Mouse (Mus musculus): ENCODE results near the gene Arih2.

Arih2 gene

GRCm38 (mm10) chr9:108579344-108579690 is 69.9 kb downstream of the Arih2 start:
- DNase-seq (ENCODE audit: low read depth, low spot score) = no peak

GRCm38 (mm10) chr9:108578545-108579343 is 70.4 kb downstream of the Arih2 start, which contains the start of gene Wdr6:
TSS of gene Wdr6 (minus strand) at chr9:108578739.
- DNase-seq (ENCODE audit: low read depth, low spot score) = peak; percentile 98

- peak; percentile 68 for DNase-seq (ENCODE audit: low read depth, low spot score)
These were observed 71.1 kb downstream of the Arih2 start for GRCm38 (mm10) chr9:108577934-108578544.

GRCm38 (mm10) chr9:108577025-108577424 is 72.2 kb downstream of the Arih2 start:
- DNase-seq (ENCODE audit: low read depth, low spot score) = no peak

- no peak for DNase-seq (ENCODE audit: low read depth, low spot score)
These were observed 73.6 kb downstream of the Arih2 start for GRCm38 (mm10) chr9:108575321-108576297.

- DNase-seq (ENCODE audit: low read depth, low spot score) = no peak
These were observed 74.3 kb downstream of the Arih2 start for GRCm38 (mm10) chr9:108574921-108575320.

GRCm38 (mm10) chr9:108573774-108574690 is 75.2 kb downstream of the Arih2 start:
- DNase-seq (ENCODE audit: low read depth, low spot score) = peak; percentile 78

- DNase-seq (ENCODE audit: low read depth, low spot score) = no peak
These were observed 76.9 kb downstream of the Arih2 start for GRCm38 (mm10) chr9:108572321-108572720.

GRCm38 (mm10) chr9:108571401-108571973 is 77.7 kb downstream of the Arih2 start:
- DNase-seq (ENCODE audit: low read depth, low spot score) = no peak

DNA sequence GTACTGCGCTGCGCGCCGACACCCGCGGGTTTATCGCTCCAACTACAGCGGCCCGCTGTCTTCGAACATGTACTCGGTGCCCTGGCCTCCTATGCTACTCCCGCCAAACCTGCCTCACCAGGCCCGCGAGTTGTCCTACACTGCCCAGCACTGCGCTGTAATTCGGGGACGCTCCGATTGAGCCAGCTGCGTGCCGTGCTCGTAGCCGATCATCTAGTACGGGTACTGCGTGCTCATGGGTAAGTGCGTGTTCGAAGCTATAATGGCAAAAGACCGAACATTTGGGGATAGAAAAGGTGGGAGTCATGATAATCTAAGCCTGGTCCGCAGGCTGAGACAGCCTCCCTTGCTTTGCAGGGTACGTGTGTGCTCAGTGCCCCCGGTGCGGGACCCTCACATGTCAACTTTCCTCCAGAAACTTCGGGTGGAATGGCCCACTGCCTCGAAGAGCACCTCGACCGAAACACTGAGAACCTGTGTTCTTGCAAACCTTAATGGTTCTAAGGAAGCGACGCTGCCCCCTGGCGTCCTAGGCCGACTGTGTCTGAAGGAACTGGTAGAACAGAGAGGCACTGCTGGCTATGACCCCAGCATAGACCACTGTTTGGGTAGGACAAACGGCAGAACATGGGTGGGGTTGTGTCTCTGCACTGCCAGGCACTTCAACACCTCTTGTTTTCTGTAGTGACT is 78.8 kb downstream of the Arih2 start:
- DNase-seq (ENCODE audit: low read depth, low spot score) = peak; percentile 91

DNA sequence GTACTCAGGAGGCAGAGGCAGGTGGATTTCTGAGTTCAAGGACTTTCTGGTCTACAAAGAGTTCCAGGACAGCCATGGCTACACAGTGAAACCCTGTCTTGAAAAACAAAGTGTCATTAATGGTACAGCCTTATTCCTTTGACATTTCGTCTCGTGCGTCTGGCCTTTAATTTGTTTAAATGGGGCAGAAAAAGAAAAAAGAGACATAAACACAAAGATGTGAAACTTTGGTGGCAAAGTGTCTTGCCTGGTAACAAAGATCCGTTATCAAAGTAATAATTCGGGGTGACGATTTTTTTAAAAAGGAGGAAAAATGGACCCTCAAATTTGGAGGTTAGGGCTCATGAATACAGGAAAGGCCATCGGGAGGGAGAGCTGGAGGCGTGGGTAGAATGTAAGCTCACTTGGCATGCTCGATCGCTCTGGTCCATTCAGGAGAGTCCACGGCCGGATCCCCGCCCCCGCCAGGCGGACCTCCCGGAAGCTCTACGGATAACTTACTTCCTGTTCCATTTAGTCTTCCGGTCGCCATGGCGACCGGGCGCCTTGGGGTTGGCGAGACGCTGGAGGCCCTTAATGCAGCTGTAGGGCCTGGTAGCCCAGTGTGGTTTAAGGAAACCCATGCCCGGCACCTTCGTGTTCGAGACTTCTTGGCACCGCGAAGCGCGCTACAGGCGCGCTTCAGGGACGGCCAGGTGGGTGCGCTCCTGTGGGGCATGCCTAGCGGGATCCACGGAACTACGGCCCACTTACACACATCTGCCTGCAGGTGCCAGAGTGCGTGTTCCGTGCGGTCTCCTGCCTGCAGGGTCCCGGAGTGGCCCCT is 79.6 kb downstream of the Arih2 start, which contains the start of gene Dalrd3:
Gene Dalrd3 (plus strand): TSS at position 506 of the 826 bp plus-strand sequence.
- DNase-seq (ENCODE audit: low read depth, low spot score) = peak; percentile 98

DNA sequence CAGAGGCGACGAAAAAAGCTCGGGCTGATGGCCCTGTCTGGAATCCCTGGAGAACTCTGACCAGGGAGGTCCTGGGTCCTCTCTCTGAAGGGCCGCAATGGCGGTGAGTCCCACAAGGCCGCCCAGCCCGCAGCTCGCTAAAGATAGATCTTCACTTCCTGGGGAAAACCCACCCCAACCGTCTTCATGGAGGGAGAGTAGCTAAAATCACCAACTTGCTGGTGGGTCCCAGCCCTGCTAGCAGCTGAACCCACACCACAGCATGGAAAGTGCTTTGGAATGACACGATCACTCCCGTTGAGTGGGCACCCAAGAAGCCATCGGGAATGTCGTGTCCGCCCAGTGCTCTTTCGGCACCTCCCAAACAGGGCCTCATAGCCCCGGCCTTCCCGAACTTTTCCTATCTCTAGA is 80.7 kb downstream of the Arih2 start:
- DNase-seq (ENCODE audit: low read depth, low spot score) = peak; percentile 70

DNA sequence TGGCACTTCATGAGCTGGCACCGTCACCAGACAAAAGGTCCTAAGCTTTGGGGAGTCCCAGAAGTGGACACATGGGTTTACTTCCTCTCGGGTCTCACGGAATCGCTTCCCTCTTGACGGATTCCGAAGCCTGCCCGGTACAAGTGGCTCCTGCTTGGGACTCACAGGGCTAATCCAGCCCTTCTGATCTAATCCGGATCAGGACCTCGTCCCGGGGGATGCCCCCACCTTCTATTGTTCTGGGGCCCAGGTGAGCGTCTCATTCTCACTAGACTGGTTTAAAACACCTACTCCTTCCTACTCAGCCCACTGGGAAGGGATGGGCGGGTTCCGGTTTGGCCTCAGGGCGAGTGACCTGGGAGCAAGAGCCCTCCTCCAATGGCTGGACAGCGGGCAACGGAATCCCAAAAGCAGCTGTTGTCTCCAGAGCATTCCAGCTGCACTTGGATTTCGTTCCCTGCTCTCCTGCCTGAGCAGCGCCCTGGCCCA is 81.2 kb downstream of the Arih2 start:
- DNase-seq (ENCODE audit: low read depth, low spot score) = no peak

DNA sequence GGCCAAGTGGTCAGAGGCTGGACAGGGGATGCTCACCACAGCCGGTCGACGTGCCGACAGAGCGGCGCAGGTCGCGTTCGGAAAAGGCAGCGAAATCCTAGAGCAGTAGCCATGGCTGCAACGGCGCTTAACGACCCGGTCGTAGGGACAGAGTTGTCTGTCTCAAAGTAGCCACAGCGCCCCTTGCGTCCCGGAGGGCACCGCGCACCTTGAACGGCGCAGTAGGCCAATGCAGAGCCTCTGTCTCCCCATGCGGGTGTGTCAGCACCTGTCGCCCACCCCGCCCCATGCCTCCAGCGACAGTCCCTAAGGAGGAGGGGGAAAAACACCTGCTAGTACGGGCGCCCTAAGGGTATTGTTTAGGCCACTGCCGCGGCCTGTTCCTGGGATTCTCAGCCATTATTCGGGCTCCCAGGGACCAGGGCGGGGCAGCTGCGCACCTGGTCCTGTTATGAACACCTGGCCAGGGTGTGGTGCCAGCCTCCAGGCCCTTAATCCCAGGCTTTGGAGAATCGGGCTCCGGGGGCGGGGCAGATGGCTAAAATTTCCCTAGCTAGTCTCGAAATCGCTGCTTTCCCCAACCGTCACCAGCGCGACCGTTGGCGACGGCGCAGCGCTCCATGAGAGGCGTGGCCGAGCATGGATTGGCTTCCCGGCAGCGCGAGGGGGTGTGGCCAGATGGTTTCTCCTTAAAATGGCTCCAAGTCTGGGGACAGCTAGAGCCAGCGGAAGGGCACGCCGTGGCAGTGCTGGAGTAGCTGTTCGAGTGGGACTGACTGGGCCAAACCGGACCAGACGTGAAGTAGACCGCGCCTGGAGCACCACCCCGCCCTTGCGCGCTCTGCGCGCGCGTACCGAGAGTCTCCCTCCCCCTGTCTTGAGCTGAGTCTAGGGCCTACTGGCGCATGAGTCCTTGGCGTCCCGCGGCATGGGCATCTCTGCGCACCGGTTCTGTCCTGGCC is 82.1 kb downstream of the Arih2 start, which contains the start of gene Ndufaf3:
Gene Ndufaf3 (minus strand): TSS at position 620 of the 962 bp plus-strand sequence.
- DNase-seq (ENCODE audit: low read depth, low spot score) = peak; percentile 98

DNA sequence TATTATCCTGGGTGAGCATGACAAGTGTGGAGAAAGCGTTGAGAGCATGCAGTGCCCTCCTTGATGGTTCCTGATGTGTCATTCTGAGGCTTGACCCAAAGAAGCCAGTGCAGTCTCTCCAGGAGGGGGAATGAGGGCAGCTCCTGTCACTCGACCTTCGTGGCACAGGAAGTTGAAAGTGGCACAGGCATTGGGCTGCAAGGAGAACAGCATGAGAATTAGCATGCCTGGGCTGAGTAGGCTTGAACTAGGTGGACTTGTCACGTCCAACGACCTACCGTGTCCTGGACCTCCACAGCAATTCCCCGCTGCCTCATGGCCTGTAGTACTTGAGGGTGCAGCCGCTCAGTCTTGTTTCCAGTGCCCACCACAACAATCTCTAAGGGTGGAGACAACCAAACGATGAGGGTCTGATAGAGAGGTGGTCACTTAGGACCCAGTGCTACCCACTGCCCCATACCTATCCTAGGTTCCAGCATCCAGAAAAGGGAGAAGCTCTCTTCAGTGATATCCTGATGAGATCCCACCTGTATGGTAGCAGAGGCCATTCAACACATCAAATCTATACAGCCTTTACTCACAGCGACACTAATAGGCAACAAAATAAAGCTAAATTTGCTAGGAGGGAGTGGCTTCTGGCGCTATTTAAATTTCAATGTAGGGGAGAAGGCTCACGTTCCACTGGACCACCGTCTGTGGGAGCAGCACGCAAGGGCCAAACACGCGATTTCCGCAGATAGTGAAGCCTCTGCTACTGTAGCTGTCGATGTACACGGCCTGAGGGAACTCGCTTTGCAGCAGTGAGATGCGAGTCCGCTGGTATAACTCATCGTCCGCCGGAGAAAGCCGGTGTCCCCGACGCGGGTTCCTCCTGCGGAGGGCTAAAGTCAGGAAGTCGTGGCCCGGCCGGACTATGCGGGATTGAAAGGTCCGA is 83.0 kb downstream of the Arih2 start:
- no peak for DNase-seq (ENCODE audit: low read depth, low spot score)

- DNase-seq (ENCODE audit: low read depth, low spot score) = no peak
These were observed 85.1 kb downstream of the Arih2 start for GRCm38 (mm10) chr9:108564131-108564530.
